Mouse (Mus musculus) NIH3T3 (cell line): ENCODE results near the gene Olfr97.
"Not testable (repeated sequence)": the region's sequence is repeated elsewhere in the genome, so short reads cannot be mapped to it uniquely, and the experiment has no call there.

Experiments
- DNase-seq: peaks from one replicate; pipeline ENCODE4 v3.0.0-alpha.2; 2012; ENCODE audit warnings: low read depth

Gene Olfr97

GRCm38 (mm10) chr17:37237230-37237629, at the start of gene Olfr97:
Gene Olfr97, minus strand, starts transcription at chr17:37237330.
- DNase-seq = not testable (repeated sequence)

GRCm38 (mm10) chr17:37283360-37283759, 46.2 kb upstream of the Olfr97 start, which contains the start of gene Olfr99:
Gene Olfr99, minus strand, starts transcription at chr17:37283460.
- no peak for DNase-seq

GRCm38 (mm10) chr17:37280331-37280730, 43.2 kb upstream of the Olfr97 start:
- no peak for DNase-seq

GRCm38 (mm10) chr17:37276573-37276972, 39.4 kb upstream of the Olfr97 start:
- DNase-seq = no peak

- peak; percentile 39 for DNase-seq
Observed at GRCm38 (mm10) chr17:37275626-37276248, 38.6 kb upstream of the Olfr97 start.

- DNase-seq = peak; percentile 68
Observed at GRCm38 (mm10) chr17:37270702-37271092, 33.6 kb upstream of the Olfr97 start.

- DNase-seq = peak; percentile 95
Observed at GRCm38 (mm10) chr17:37270058-37270701, 33.0 kb upstream of the Olfr97 start, which contains the start of gene H2-M3. Gene H2-M3, plus strand, starts transcription at chr17:37270220.

GRCm38 (mm10) chr17:37263626-37264025, 26.5 kb upstream of the Olfr97 start, which contains the start of gene Olfr98:
Gene Olfr98, minus strand, starts transcription at chr17:37263749.
- DNase-seq = no peak

- peak; percentile 63 for DNase-seq
Observed at GRCm38 (mm10) chr17:37250544-37250943, 13.4 kb upstream of the Olfr97 start.

GRCm38 (mm10) chr17:37249460-37249859, 12.3 kb upstream of the Olfr97 start:
- peak; percentile 34 for DNase-seq

- peak; percentile 67 for DNase-seq
Observed at GRCm38 (mm10) chr17:37246715-37247114, 9.6 kb upstream of the Olfr97 start.

- DNase-seq = no peak
Observed at GRCm38 (mm10) chr17:37242198-37242597, 5.1 kb upstream of the Olfr97 start.

- DNase-seq = peak; percentile 53
Observed at GRCm38 (mm10) chr17:37221879-37222278, 15.3 kb downstream of the Olfr97 start.

GRCm38 (mm10) chr17:37219846-37220245, 17.3 kb downstream of the Olfr97 start, which contains the start of gene Olfr96:
Gene Olfr96, plus strand, starts transcription at chr17:37220146.
- no peak for DNase-seq

- peak; percentile 91 for DNase-seq
Observed at GRCm38 (mm10) chr17:37218486-37218885, 18.6 kb downstream of the Olfr97 start.

- no peak for DNase-seq
Observed at GRCm38 (mm10) chr17:37213018-37213417, 24.1 kb downstream of the Olfr97 start, which contains the start of gene Olfr95. Gene Olfr95, minus strand, starts transcription at chr17:37213118.

- no peak for DNase-seq
Observed at GRCm38 (mm10) chr17:37210884-37211768, 26.0 kb downstream of the Olfr97 start.

GRCm38 (mm10) chr17:37203917-37204236, 33.3 kb downstream of the Olfr97 start:
- DNase-seq = no peak

GRCm38 (mm10) chr17:37203206-37203916, 33.8 kb downstream of the Olfr97 start:
- DNase-seq = peak; percentile 95

- no peak for DNase-seq
Observed at GRCm38 (mm10) chr17:37200894-37201293, 36.2 kb downstream of the Olfr97 start, which contains the start of gene Olfr94. Gene Olfr94, minus strand, starts transcription at chr17:37200994.

- no peak for DNase-seq
Observed at GRCm38 (mm10) chr17:37196845-37197724, 40.0 kb downstream of the Olfr97 start.
